Mouse (Mus musculus): ENCODE measurements at regions not wholly inside any gene's neighbourhood (a gene's known extent, or its start where the extent isn't known, plus 50 kb on each side); places are given as distances from the start of the nearest gene placed in this dataset.

GRCm38 (mm10) chrX:19080021-19080420, 401.1 kb downstream of the Tex13c3 start:
- DNase-seq (ENCODE audit: low spot score in 2 of 2), result no peak

Small RNA genes in the stretch of these regions (microRNA-seq; reads per million reads assigned to microRNA genes)
- gene Mir221 (5,652 to 10,539 reads per million in 2 experiments), gene Mir222 (1,195 to 5,072 reads per million in 2 experiments)
